Mouse (Mus musculus): ENCODE measurements around the gene Arhgap33.
A peak's percentile ranks its signal among the peaks of the same experiment; 100 is the strongest.

Gene Arhgap33

DNA sequence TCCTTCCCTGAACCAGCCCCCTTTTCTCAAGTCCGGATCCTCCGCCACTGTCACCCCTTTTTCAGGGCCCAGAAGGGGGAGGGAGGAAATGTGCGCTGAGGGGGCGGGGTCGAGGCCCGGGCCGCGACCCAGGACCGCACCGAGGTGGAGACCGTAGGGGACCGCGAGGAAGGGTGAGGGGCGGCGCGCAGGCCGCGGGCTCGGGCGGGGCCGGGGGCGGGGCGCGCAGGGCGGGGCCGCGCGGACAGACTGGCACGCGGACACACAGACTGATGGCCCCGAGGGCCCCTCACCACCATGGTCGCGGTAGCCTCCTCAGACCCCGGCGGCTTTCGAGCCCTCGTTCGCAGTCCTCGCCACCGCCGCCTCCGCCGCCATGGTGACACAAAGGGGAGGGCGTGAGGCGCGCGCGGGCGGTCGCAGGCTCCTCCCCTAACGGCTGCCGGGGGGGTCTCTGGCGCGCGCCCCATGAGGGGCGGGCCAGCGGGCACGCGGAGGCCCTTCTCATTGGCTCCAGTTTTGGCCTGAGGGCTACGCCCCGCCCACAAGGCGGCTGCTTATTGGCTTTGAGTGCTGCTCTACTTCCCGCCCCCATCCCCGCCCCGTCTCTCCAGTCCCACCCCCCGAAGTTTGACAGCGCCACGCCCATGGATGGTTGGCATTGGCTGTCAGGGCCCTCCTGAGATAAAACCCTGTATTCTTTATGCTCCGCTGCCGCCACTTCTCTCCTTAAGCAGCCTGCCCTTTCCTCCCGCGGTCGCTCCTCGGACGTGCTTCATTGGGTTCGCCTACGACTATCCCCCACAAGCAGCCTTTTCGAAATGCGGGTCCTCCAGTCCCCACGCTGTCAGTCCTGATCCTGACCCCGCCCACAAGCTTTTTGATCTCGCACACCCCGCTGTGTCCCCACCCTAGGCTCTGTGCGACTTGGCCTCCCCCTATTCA is at the start of gene Arhgap33:
TSS of gene Arhgap33 (minus strand) at position 428 of the 945 bp plus-strand sequence.
- peak; percentile 95 for DNase-seq (ENCODE audit: low read depth, low spot score)

DNA sequence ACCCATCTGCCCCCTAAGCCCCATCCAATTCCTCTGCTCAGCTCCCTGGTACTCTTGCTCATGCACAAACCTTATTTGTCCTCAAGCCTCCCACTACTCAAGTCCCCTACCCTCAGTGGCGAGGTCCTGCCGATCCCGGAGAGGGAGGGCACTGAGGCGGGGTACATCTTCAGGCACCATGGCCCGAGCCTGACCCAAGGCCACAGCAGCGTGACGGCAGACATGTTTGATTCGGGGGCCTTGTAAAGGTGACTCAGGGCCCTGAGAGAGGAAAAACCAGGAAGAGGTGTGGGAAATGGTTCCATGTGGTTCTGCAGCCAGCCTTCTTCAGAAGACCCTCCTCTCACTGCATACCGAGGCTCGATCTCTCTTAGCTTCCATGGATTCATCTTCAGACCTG is 49.5 kb upstream of the Arhgap33 start:
- no peak for DNase-seq (ENCODE audit: low read depth, low spot score)

DNA sequence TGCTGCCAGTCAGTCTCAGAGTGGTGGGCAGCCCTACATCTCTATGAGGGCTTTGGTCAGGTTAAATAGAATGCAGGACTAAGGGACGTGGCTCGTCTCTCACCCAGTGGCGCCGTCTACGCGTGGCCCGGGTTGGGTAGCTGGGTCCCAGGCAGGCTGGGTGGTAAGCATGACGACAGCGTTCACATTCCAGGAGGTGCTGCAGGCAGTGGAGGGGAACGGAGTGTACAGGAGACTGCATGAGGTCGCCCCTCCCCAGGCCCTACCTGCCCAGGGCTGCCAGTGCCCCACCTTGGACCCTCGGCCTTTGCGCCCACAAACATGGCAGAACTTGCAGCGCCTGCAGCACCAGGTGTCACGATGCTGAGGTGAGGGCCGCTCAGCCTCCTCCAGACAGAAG is 46.7 kb upstream of the Arhgap33 start:
- no peak for DNase-seq (ENCODE audit: low read depth, low spot score)

DNA sequence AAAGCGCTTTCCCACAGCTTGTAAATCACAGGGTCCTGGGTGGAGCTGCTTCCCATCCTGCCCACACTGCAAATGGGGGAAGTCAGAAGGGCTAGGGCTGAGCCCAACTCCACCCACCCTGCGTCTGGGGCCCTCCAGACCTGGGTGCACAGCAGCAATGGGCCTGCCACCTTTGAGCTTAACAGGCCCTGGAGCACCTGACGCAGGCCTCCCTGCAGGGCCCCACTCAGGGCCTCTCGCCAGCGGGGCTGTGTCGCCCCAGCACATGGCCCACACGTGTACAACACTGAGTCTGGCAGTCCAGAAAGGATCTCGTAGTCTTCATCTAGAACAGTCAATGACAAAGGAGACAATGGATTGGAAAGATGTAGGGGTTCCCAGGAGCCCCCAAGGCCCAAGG is 45.1 kb upstream of the Arhgap33 start:
- no peak for DNase-seq (ENCODE audit: low read depth, low spot score)

DNA sequence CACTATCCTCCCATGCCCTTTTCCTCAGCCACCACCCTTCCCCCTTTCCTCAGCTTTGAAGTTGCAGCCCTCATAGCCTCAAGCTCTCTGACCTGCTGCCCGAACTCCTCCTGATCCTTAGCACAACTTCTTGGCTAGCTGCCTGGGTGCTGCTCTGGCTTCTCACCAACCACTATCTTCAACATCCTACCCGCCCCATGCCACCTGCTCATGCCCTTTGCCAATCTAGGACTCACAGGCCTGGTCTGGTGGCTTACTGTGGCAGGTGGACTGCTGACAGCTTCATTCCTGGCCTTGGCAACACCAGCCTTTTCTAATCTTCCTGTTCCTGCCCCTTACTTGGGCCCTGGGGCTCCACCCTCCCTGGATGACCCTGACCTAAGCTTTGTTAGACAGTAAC is 38.1 kb upstream of the Arhgap33 start:
- no peak for DNase-seq (ENCODE audit: low read depth, low spot score)

- DNase-seq (ENCODE audit: low read depth, low spot score), result no peak
Measured at GRCm38 (mm10) chr7:30572389-30572788, 37.5 kb upstream of the Arhgap33 start.

DNA sequence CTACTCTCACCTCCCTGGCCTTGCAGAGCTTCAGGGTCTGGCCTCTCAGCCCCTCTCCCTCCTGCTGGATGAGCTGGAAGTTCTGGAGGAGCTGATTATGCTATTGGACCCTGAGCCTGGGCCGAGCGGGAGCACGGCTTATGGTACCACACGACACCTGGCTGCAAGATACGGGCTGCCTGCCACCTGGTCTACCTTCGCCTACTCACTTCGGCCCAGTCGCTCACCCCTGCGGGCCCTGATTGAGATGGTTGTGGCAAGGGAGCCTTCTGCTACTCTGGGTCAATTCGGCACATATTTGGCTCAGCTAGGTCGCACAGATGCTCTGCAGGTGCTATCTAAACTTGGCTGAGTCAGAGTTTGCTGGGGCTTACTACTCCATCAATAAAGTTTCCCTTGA is 32.7 kb upstream of the Arhgap33 start:
- no peak for DNase-seq (ENCODE audit: low read depth, low spot score)

DNA sequence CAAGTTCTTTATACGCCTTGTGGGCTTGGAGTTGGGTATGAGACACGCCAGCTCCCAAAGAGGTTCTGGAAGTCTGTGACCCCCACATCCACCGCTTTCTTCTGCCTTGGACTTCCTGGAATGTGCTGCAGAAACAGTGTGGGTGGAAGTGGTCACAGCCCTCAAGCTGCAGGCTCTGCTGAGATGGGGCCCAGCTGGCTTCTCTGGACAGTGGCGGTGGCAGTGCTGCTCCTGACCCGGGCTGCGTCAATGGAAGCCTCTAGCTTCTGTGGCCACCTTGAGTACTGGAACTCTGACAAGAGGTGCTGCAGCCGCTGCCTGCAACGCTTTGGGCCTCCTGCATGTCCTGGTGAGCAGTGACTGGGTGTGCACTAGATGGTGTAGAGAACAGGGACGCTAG is 31.2 kb upstream of the Arhgap33 start:
- no peak for DNase-seq (ENCODE audit: low read depth, low spot score)

- no peak for DNase-seq (ENCODE audit: low read depth, low spot score)
Measured at GRCm38 (mm10) chr7:30564970-30565571, 30.2 kb upstream of the Arhgap33 start, which contains the start of gene Igflr1. Gene Igflr1, plus strand, starts transcription at chr7:30565427.

DNA sequence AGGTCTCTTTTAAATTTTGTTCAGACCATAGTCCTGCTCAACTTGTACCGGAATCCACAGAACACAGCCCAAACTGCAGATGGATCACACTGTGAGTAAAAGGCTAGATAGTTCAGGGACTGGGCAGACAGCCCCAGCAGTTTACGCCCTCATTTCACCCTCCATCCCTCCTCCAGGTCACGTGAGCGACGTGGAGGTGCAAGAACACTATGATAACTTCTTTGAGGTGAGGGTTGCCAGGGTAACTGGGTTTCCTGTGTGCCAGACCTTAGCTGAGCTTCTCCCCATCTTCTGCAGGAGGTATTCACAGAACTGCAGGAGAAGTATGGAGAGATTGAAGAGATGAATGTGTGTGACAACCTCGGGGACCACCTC is 29.0 kb upstream of the Arhgap33 start:
- DNase-seq (ENCODE audit: low read depth, low spot score), result no peak

DNA sequence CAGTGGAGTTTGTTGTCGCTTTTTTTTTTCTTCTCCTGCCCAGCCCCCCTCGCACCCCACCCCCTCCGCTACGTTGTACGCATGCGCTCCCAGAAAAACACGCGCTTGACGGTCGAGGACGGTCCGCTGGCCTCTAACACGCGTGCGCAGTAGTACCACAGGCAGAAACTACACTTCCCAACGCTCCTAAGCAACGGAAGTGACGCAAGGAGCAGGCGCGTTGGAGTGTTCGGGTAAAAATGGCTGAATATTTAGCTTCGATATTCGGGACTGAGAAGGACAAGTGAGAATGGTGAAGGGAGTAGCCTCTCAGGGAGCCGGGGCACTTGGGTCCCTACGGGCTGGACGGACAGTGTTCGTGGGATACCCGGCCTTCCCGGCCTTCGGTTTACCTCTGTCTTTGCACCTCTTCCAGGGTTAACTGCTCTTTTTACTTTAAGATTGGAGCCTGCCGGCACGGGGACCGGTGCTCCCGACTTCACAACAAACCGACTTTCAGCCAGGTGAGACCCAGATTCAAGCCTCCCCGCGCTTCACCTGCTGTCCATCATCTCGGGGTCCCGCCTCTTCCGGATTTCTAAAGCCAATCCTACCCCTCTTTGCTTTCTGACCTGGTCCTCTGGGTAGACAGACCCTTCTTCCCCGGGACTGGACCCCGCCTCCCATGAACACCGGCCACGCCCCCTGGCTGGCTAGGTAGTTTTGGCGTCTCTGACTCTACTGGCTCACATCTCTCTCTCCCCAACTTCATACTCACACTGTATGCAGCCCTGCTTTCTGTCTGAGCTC is 28.5 kb upstream of the Arhgap33 start, which contains the start of the genes U2af1l4, Gm49396 and Psenen:
TSS of gene U2af1l4 (plus strand) at position 185 of the 789 bp plus-strand sequence.
TSS of gene Gm49396 (plus strand) at position 228 of the 789 bp plus-strand sequence.
TSS of gene Psenen (minus strand) at position 511 of the 789 bp plus-strand sequence.
- peak; percentile 98 for DNase-seq (ENCODE audit: low read depth, low spot score)

DNA sequence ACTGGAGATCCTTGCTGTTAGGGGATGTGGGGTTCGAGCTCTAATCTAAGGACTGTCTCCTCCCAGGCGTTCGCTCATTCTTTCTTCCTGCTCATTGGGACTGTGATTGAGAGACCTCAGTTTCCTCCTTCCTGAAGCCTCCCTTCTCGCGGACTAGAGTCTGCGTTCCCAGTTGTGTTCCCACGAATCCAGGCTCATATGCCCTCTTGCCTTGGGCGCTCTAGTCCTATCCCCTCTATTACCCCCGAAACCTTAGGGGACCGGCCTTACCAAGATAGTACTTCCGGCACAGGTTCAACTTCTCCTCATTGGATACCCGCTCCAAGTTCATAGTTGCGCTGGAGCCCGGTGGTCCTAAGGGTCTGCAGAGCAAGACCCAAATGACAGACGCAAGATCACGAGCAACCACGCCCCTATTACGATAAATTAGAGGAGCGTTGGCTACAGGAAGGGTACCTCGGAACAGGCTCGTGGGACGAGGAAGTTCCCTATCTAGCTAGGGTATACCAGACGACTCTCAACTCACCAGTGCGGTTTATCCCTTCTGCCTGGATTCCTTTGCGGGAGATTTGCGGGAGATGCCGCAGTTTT is 27.8 kb upstream of the Arhgap33 start:
- no peak for DNase-seq (ENCODE audit: low read depth, low spot score)

DNA sequence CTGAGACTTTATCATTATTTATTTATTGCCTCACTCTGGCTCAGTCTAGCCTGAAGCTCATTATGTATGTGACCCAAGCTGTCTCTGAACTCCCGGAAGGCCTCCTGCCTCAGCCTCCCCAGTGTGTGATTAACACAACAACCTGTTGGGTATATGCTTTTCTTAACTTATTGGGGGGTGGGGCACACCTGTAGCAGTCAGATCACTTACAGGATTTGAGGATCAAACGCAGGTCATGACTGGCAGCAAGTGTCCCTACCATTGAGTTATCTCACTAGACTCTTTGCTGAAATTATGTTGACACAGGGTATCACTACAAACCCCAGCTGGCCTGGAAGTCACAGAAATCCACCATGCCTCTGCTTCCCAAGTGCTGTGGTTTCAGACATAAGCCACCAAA is 25.4 kb upstream of the Arhgap33 start:
- DNase-seq (ENCODE audit: low read depth, low spot score), result no peak

- DNase-seq (ENCODE audit: low read depth, low spot score), result peak; percentile 96
Measured at GRCm38 (mm10) chr7:30559443-30559954, 24.6 kb upstream of the Arhgap33 start, which contains the start of gene Lin37. Gene Lin37, minus strand, starts transcription at chr7:30559838.

DNA sequence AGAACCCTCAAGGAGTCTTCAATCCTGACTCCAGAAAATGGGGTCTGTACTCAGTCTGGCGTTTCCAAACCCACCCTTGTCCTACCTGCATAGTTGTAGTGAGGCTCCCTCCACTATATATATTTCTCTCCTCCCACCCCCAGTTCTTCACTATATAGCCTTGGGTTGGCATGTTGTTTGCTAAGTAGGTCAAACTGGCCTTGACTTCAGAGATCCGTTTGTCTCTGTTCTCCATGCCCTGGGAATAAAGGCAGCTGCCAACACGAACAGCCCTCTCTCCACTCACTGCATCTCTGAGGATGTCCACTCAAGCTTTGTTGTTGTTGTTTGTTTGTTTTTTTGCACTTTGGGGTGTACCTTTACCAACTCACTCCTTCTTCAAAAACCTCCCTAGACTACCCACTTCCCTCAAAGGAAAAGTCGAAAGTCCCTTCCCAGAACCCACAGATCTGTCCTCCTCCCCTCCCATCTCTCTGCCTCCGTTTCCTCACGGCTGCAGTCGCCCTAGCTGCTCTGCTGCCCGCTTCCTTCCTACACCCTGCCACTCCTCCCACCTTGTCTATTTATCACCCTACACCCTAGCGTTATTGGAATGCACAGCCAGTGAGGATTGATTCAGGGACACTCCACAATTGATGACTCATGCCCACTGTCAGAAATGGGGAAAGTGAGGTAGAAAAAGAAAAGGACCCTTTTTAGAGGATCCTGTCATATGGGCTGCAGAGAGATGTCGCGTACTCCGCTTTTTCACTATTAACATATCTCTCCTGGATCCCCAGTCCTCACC is 24.0 kb upstream of the Arhgap33 start:
- DNase-seq (ENCODE audit: low read depth, low spot score), result no peak

DNA sequence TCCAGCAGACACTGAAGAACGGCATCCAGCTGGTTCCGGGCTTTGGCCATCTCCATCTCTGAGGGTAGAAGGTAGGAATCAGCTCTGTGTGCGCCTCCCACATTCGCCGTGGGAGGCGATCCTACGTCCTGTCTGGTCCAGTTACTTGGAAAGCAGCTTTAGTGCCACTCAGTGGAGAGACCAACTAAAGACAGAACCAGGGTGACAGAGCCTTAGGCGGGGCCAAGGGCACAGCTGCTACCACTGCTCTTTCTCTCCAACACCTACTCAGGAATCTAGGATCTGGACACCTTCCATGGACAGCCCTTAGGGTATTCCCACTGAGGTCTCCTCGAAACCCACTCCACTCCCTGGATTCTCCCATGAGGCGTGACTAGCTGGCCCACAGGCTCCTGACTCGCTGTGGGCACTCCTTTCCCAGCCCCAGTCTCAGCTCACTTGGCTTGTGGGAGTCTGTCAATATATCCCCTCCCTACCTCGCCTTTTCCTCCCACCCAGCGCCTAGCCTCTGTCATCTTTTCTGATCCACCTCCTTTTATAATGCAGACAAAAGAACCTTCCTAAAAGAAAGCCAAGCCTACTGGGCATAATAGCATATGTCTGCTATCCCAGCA is 23.1 kb upstream of the Arhgap33 start:
- DNase-seq (ENCODE audit: low read depth, low spot score), result no peak

GRCm38 (mm10) chr7:30556894-30557536 is 22.2 kb upstream of the Arhgap33 start:
- DNase-seq (ENCODE audit: low read depth, low spot score), result no peak

GRCm38 (mm10) chr7:30553810-30554584 is 19.1 kb upstream of the Arhgap33 start:
- DNase-seq (ENCODE audit: low read depth, low spot score), result no peak
